Mouse (Mus musculus) spleen, postnatal 36 days (tissue): ENCODE results near the gene Irf5.
A peak's percentile ranks its signal among the peaks of the same experiment; 100 is the strongest.
"Not testable (repeated sequence)": the region's sequence is repeated elsewhere in the genome, so short reads cannot be mapped to it uniquely, and the experiment has no call there.

Experiments used
- DNase-seq, 2 experiments: peaks; one replicate each; pipeline ENCODE4 v3.0.0; 2022; ENCODE audit warnings: low spot score in 2 of 2, mixed read lengths in 1 of 2

Irf5 gene

DNA sequence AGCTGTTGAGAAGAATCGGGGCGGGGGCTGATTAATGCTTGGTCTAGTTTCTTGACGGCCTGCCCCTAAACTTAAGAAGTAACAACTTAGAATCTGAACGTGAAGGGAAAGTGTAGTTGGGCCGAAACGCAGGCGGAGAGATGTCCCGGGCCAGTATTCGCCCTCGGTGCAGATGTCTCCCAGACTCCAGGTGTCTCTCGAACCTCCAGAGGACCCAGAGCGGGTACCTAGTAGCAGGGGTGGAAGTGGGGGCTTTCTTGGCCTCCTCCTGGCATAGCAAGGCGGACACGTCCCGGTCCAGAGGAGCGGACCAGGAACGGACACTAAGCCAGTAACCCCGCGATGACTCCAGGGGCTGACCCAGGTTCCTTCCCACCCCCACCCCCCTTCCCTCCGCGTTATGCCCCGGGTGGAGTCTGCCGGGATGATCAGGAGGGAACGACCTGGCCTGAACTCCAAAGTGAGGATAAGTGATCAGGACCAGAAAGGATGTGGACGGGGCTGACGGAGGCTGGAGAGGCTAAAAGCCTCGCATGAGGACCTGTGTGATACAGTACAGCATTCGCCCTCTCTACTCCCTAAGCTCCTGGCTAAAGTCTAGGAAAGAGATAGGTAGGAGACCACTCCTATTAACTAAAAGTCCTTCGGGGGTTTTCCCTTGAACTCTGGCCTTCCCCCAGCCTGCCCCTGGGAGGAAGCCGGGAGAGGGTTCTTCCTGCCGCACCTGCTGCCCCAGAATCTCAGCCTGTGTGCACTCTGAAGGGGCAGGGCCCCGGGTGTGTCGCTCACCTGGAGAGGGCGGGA lies 1.1 kb downstream of the Irf5 start:
- peak; percentile 65 to 69 for DNase-seq

DNA sequence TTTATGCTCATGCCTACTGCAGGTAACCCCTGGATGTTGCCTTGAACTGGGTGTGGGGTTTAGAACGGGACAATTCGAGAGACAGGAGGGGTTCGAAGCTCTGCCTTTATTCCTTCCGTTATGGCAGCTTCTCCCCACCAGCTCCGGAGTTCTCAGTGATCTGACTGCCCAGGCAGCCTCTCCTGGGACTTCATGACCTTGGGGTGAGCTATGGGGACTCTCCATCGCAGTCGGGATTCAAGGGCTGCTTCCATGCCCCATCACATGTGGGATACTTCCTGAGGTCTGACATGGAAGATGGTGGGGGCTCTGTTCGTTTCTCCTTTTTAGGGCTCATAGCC lies 1.7 kb downstream of the Irf5 start:
- DNase-seq = no peak

DNA sequence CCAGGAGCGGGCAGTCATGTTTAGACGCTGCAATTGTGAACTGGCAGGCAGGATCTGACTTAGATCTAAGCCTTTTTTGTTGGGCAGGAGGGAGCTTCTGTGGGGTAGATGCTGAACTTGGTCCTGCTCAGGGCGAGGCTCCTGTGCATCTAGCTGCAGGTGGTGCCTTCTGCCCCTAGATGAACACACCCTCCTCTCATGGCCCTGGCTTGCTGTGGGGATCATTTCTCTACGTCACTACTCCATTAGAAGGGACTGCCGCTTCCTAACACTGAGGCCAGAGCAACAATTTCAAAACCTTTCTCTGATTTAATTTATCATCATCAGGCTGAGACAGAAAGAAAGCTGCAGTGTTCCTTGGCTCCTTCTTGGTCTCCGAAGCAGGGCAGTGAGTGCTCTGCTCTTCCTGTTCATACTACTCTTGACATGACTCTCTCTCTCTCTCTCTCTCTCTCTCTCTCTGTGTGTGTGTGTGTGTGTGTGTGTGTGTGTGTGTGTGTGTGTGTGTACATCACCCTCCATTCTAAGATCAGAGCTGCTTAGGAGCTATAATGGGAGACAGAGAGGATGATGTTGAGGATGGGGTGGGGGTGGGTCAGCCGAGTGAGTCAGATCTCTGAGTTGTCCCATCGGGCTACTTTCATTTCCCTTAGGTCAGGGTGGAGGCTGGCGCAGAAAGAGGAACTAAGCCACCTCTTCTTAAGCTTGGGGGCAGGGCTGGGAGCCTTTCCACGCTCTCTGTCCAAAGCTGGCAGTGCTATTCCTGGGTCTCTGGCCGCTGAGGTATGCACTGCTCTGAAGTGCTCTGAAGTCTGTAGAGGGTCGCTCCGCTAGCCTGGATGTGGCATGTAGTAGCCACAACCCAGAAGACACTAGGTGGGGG lies 2.4 kb downstream of the Irf5 start:
- DNase-seq = peak; percentile 81 to 85

DNA sequence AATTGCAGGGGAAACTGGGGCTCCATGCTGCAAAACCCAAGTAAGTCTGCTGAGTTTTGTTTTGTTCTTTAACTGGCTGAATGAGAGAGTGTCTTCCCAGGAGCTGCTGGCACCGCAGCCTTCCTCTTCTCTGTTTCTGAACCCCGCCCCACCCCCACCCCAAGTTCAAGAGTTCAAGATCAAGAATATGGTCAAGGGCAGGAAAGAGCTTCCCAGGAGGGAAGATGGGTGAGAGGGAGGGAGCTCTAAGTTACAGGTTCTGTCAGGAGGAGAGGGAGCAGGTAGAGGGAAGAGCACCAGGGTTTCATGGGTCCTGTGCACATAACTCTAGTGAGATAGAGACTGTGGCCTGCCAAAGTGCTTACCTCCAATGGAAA lies 3.0 kb downstream of the Irf5 start:
- no peak for DNase-seq

DNA sequence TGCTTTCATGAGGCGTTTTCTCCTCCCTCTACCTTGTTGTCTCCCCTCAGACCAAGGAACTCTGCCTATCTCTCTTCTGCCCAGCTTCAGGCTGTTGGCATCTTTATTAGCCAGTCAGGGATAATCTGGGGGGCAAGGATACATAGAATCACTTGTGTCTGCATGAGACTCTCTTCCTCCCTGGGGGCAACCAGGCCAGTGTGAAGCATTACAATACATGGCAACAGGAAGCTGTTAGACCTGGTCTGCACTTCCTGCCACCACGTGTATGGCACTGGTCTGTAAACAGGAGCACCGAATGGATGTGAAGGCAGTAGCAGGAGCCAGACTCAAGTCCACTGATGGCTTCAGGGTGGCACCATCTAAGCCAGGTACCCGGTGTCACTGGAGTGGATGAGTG lies 3.6 kb downstream of the Irf5 start:
- DNase-seq = peak; percentile 72 to 76

DNA sequence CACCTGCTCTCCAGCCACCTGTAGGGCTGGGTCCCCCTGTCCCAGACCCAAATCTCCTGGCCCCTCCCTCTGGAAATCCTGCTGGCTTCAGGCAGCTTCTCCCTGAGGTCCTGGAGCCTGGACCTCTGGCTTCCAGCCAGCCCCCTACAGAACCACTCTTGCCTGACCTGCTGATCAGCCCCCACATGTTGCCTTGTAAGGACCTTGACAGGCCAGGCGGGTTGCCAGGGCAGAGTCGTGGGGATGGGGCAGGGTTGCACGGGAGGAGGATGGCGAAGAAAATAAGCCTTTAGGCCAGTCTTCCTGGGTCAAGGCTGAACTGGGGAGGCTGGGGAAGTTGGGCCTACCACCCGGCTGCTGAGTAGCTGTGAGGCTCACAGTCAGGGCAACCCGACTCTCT lies 8.9 kb downstream of the Irf5 start:
- no peak for DNase-seq

DNA sequence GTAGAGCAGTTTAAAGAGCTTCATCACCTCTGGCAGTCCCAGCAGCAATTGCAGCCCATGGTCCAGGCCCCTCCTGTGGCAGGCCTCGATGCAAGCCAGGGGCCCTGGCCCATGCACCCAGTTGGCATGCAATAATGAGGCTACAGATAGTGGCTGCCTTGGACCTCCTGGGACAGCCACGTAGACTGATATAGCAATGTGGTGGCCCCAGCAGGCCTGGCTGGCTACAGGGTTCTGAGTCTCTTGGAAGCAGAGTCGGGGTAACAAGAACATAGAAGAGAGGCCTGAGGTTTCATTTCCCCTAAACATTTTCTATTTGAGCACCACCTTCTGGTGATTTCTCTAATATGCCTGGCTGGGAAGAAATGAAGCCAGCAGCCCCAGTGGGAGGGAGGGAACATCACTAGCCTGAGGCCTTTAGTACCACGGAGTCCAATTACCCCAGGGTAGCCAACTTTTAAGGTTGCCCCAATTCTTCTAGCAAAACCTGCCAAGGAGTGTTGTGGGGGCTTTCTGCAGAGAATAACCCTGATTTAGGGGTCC lies 10.3 kb downstream of the Irf5 start:
- peak; percentile 48 to 57 for DNase-seq

DNA sequence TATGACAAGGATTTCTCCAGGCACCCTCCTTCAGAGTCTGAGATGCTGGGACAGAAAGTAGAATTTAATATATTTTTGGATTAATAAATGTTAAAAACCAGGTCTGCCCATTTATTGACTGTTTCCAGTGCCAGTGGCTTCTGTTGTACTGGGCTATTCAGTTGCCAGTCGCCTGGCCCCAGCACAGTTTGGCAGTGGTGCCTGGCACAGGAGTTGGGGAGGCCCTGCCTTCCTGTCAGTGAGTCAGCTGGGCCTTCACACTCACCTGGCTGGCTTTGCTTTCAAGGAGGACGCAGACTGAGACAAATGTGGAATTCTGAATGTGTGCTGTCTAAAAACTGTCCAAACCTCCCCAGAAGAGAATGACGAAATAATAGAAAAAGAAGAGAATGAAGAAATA lies 10.8 kb downstream of the Irf5 start:
- DNase-seq = no peak

DNA sequence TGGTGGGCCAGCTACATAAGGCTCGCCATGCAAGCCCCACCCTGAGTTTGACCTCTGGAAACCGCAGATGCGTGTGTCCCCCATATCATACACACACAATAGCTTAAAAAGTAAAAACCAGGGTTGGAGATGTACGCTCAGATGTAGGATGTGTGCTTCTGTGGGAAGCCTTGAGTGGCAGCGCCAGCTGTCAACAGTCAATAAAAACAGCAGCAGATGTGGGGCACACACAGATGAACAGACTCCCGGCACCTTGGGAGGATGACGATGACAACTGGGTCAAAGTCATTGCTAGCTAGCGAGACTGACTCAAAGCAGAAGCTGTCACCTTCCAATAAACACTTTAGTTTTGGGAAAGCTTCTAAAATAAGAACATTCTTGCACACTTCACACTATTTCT lies 13.1 kb downstream of the Irf5 start:
- DNase-seq = no peak

DNA sequence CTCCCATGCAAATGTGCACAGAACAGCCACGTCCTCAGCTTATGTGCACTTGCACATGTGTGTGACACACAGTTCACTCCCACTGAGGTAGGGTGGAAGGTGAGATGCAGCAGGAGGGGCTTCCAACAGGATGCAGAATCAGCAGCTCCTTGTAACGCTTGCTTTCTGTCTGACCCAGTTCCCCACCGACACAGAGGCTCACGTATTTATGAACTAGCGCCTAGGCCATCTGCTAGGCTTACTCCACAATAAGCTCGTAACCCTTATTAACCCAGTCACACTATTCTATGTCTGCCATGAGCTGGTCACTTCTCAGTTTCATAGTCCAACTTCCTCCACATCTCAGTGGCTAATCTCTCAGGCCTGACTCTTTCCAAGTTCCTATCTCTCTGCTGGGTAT lies 13.8 kb downstream of the Irf5 start:
- DNase-seq = no peak

DNA sequence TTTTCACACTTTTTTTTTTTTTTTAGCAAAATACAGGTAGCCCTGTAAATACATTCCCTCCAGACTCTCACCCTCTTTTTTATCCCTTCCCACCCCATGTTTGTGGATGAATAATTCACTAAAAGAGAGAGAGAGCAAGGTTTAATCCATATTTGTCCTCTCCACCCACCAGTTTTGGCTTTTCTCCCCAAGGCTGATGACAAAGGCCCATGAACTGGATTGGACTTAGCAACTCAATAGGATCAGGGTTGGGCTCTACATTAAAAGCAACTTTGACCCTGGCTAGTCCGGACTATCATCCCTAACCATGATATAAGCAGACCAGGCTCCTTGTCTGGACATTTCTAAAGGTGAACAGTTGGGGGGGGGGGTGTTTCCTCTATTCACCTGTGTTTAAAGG lies 14.5 kb downstream of the Irf5 start:
- DNase-seq = no peak

DNA sequence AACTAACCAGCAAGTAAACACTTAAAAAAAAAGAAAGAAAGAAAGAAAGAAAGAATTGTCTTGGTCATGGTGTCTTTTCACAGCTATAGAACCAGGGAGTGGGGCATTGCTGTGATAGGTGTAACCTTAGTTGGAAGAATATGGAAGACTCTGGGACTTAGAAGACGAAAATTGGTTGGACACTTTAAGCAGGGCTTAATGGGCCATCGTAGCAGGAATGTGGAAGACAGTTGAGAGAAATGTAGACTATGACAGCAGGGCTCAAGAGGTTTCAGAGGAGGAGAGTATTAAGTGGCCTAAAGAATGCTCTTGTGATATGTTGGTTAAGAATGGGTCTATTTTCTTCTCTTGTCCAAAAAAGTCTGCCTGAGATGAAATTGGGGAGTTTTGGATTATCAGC lies 19.2 kb downstream of the Irf5 start:
- DNase-seq = no peak

DNA sequence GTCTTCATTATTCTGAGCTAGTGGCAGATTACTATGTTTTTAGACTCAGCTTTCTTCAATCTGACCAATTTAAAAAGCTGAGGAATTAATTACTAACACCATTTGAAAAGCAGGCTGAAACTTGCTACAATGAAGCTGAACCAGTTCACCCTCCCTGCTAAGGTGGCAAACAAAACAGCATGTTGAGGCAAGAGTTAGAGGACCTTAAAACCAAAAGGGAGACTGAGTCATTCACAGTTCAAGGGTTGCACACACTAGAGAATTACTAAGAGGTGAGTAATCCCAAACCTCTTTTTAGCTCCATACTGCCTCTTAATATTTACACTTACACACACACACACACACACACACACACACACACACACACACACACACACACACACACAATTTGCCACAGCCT lies 21.2 kb downstream of the Irf5 start:
- DNase-seq = no peak

DNA sequence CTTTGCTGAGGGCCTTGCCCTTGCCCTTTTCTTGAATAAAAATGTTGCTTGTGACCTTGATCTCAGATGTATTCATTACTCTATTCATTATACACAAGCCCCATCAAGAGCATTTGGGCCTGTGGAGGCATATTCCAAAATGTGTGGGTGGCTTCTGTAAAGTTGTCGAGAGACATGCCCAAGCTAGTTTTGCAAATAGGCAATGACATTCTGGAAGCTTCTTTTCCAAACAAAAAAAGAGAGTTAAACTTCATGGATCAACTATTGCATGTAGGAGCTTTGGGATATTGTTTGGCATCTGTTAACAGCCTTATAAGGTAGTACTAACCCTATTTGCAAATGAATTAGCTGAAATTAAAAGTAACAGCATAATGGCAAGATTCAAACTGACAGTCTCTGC lies 21.7 kb downstream of the Irf5 start:
- DNase-seq = no peak

DNA sequence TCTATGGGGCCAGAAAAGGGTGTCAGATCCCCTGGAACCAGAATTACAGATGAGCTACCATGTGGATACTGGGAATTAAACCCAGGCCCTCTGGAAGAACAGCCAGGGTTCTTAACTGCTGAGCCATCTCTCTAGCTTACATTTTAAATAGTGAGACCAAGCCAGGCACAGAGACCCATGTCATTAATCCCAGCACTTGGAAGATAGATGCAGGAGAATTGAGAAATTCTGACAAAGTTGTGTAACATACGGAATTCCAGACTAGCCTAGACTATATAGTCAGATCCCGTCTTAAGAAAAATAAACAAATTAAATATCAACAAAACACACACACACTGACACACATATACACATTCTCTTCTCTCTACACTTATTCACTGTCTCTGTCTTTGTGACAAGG lies 26.1 kb downstream of the Irf5 start:
- DNase-seq = no peak

DNA sequence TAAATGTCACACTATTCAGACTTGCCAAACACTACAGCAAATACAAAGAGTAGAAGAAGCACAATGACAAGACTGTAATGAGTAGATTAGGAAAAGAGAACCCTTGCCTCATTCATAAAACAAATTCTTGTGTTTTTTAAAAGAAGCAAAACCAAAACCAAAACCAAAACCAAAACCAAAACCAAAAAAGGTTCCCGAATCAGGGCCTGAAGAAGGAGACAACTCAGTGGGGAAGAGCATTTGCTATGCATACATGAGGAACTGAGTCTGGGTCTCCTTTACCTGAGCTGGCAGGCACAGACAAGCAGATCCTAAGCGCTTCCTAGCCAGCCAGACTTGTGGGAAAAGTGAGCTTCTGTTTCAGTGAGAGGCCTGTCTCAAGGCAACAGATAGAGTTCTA lies 30.7 kb downstream of the Irf5 start:
- no peak for DNase-seq

DNA sequence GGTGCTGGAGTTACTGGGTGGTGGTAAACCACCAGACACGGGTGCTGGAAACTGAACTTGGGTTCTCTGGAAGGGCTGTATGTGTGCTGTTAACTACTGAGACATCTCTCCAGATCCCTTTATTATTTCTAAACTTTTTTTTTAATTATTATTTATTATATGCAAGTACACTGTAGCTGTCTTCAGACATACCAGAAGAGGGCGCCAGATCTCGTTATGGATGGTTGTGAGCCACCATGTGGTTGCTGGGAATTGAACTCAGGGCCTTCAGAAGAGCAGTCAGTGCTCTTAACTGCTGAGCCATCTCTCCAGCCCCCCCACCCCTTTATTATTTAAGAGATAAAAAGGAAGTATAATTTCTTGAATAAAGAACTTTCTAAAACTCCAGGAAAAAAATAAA lies 50.0 kb downstream of the Irf5 start:
- not testable (repeated sequence) for DNase-seq

DNA sequence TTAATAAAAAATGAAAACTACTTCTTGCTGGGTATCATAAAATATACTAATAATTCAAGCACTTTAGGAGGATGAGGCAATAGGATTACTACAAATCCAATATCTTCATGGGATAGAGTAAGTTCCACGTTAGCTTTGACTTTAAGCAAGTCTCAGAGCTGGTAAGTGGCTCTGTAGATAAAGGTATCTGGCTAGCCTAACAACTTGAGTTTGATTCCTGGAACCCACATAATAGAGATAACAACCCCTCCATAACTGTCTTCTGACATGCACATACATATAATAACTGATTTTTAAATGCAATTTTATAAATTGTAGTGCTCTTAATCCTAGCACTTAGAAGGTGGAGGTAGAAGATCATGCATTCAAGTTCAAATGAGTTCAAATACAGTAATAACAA lies 54.3 kb downstream of the Irf5 start:
- no peak for DNase-seq

DNA sequence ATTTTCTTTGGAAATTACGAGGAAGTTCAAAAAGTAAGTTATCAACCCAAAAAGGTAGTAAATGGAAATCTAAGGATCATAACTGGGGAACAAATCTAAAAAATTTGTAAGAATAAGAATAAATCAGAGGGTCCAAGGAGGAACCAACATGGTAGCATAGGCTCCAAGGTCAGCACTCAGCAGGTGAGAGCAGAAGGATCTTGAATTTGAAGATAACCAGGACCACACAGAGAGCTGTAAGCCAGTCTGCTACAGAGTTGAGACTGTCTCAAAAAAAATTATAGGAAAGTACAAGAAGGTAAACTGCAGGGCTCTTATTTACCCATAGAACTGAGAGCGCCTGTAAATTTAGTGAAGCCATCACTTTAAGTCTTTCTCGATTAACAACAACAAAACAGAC lies 54.8 kb downstream of the Irf5 start:
- DNase-seq = no peak
